Mouse (Mus musculus) forebrain, embryonic 13.5 days (tissue): Measurements from ENCODE around the gene A930018P22Rik. TPM values are rescaled to one million over a fixed set of nuclear protein-coding genes. Genes with fewer than 3 reads are reported as not detected.
"Not testable (repeated sequence)": the region's sequence is repeated elsewhere in the genome, so short reads cannot be mapped to it uniquely, and the experiment has no call there.

ENCODE experiments used
- ATAC-seq: fragments of 200-750 bp; cut with Nextera tagmentation; 2 replicates; pipeline ENCODE4 v1.8.0; 2017
- H3K27ac ChIP-seq: fragments of 300-500 bp; sonication (generic); 2 replicates; pipeline ENCODE4 v1.5.1; 2015; ENCODE audit warnings: inconsistent platforms, mild to moderate bottlenecking, moderate library complexity
- H3K27me3 ChIP-seq: fragments of 300-500 bp; sonication (generic); 2 replicates; pipeline ENCODE4 v1.6.1; 2015; ENCODE audit warnings: mild to moderate bottlenecking, inconsistent platforms
- H3K36me3 ChIP-seq: fragments of 300-500 bp; sonication (generic); 2 replicates; pipeline ENCODE4 v1.6.1; 2015; ENCODE audit warnings: mild to moderate bottlenecking, inconsistent platforms; ENCODE audit not compliant: poor library complexity, severe bottlenecking
- H3K4me1 ChIP-seq: fragments of 300-500 bp; sonication (generic); 2 replicates; pipeline ENCODE4 v1.6.1; 2015; ENCODE audit warnings: inconsistent platforms
- H3K4me2 ChIP-seq: fragments of 300-500 bp; sonication (generic); 2 replicates; pipeline ENCODE4 v1.6.1; 2015; ENCODE audit warnings: inconsistent platforms, mild to moderate bottlenecking, moderate library complexity
- H3K4me3 ChIP-seq: fragments of 300-500 bp; sonication (generic); 2 replicates; pipeline ENCODE4 v1.5.1; 2015; ENCODE audit warnings: mild to moderate bottlenecking, inconsistent platforms
- H3K9ac ChIP-seq: fragments of 300-500 bp; sonication (generic); 2 replicates; pipeline ENCODE4 v1.6.1; 2015; ENCODE audit warnings: mild to moderate bottlenecking, inconsistent platforms
- H3K9me3 ChIP-seq: fragments of 300-500 bp; sonication (generic); replicated peaks from 2 replicates; pipeline ENCODE4 v1.6.1; 2016; ENCODE audit warnings: inconsistent platforms
- WGBS: fragments of 180-500 bp; shearing (Covaris S2); methylation state at CpG from one replicate; pipeline ENCODE4 v1.1.7; 2015; 5-methylcytosine and 5-hydroxymethylcytosine counted together
- polyA plus RNA-seq: library from polyadenylated mRNA; unstranded; fragments of >200 nt; fragmentation: Nextera tagmentation; extraction: Ambion mirVana; gene quantifications from 2 replicates; pipeline ENCODE4 v1.2.1, GENCODE M21; 2015

Gene A930018P22Rik
- polyA plus RNA-seq, 1 experiment from 2014 or later: not detected

GRCm38 (mm10) chr2:104098529-104099230, 23.9 kb upstream of the A930018P22Rik start:
- no peak overlapping the region for H3K9ac ChIP-seq
- no peak overlapping the region for H3K4me3 ChIP-seq
- no peak overlapping the region for H3K4me2 ChIP-seq
- 44% methylated on average over 3 of the region's 3 CpGs for WGBS
- ATAC-seq: no peak
- peaks cover 8% of the 10 kb centered on the region for H3K4me1 ChIP-seq
- H3K9me3 ChIP-seq: no peaks in the 10 kb centered on the region
- no peaks in the 10 kb centered on the region for H3K36me3 ChIP-seq
- H3K27me3 ChIP-seq: no peaks in the 10 kb centered on the region
- H3K27ac ChIP-seq: no peak overlapping the region

DNA sequence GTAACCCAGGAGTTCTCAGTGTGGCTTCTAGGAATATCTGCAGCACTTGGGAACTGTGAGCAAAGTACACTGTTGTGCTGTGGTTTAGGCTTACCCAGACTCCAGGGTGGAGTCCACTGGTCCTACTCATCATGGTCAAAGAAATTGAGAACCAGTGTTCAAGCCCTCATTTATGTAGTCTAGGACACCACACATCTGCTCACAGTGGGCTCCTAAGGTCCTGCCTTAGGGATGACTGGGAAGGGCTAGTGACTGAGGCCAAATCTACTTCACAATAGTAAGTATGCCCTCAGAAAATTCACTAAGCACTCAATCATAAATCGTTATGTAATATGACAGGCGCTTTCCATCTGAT, 23.4 kb upstream of the A930018P22Rik start:
- H3K36me3 ChIP-seq: no peaks in the 10 kb centered on the region
- no peaks in the 10 kb centered on the region for H3K27me3 ChIP-seq
- H3K9me3 ChIP-seq: no peaks in the 10 kb centered on the region
- H3K4me1 ChIP-seq: peaks cover 8% of the 10 kb centered on the region
- WGBS: 94% methylated on average over 2 of the region's 2 CpGs
- H3K4me2 ChIP-seq: no peak overlapping the region
- no peak overlapping the region for H3K27ac ChIP-seq
- ATAC-seq: no peak
- no peak overlapping the region for H3K4me3 ChIP-seq
- H3K9ac ChIP-seq: no peak overlapping the region

GRCm38 (mm10) chr2:104099946-104100345, 22.6 kb upstream of the A930018P22Rik start:
- no peak overlapping the region for H3K9ac ChIP-seq
- peaks cover 8% of the 10 kb centered on the region for H3K4me1 ChIP-seq
- no peaks in the 10 kb centered on the region for H3K36me3 ChIP-seq
- no peak overlapping the region for H3K4me2 ChIP-seq
- H3K27me3 ChIP-seq: no peaks in the 10 kb centered on the region
- H3K27ac ChIP-seq: no peak overlapping the region
- H3K4me3 ChIP-seq: no peak overlapping the region
- no peaks in the 10 kb centered on the region for H3K9me3 ChIP-seq
- WGBS: 41% methylated on average over 1 of the region's 1 CpGs
- no peak for ATAC-seq

DNA sequence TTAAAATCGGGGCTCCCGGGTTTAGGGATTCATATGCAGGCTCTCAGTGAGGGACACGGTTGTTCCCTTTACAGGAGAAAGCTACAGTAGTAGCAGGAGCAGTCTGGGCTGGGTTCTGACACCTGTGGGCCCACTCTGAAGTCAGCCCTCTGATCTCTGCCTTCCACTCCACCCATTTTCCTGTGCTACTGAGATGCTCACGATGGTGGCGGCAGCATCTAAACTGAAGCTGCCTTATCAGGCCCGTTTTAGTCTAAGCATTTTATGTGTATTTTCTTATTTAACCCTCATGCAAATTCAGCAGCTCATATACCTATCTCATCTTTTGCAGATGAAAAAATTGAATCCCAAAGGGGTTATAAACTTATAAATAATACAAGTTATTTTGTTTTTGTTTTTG, 17.8 kb upstream of the A930018P22Rik start:
- Histone ChIP-seq H3K4me2 (no peak overlapping the region), H3K27me3 (no peaks in the 10 kb centered on the region), H3K4me1 (no peaks in the 10 kb centered on the region), H3K9ac (no peak overlapping the region), H3K36me3 (no peaks in the 10 kb centered on the region), H3K9me3 (no peaks in the 10 kb centered on the region), H3K4me3 (no peak overlapping the region), H3K27ac (no peak overlapping the region)
- ATAC-seq: no peak
- 93% methylated on average over 6 of the region's 6 CpGs for WGBS

DNA sequence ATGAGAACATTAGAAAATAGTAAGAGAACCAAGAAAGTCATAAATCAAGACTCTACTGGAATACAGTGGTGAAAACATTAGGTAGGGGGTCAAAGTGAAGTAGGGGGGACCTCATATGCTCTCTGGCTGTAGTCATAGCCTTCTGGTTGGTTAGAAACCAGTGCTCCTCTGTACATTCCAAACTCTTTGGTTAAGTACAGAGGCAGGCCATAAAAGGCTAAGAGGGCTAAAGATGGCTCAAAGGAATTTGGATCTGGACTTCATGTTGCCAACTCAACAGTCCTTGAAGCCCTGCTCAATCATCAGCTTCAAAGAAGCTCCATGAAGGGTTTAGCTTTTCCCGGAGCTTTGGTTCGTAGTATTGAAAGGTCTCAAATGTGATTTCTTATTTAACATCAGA, 13.5 kb upstream of the A930018P22Rik start:
- H3K27ac ChIP-seq, H3K36me3 ChIP-seq, ATAC-seq, H3K4me3 ChIP-seq, H3K9ac ChIP-seq, H3K4me1 ChIP-seq, H3K27me3 ChIP-seq, H3K4me2 ChIP-seq, H3K9me3 ChIP-seq: not testable (repeated sequence)
- WGBS: 88% methylated on average over 2 of the region's 2 CpGs

- Histone ChIP-seq H3K4me1 (no peaks in the 10 kb centered on the region), H3K27me3 (no peaks in the 10 kb centered on the region), H3K9ac (no peak overlapping the region), H3K4me3 (no peak overlapping the region), H3K27ac (no peak overlapping the region), H3K36me3 (no peaks in the 10 kb centered on the region), H3K9me3 (no peaks in the 10 kb centered on the region), H3K4me2 (no peak overlapping the region)
- WGBS: 76% methylated on average over 2 of the region's 2 CpGs
- no peak for ATAC-seq
Observed at GRCm38 (mm10) chr2:104109528-104109927, 13.0 kb upstream of the A930018P22Rik start.

GRCm38 (mm10) chr2:104110031-104110430, 12.5 kb upstream of the A930018P22Rik start:
- Histone ChIP-seq H3K4me1 (no peaks in the 10 kb centered on the region), H3K9ac (no peak overlapping the region), H3K27me3 (no peaks in the 10 kb centered on the region), H3K36me3 (no peaks in the 10 kb centered on the region), H3K4me2 (no peak overlapping the region), H3K4me3 (no peak overlapping the region), H3K27ac (no peak overlapping the region), H3K9me3 (no peaks in the 10 kb centered on the region)
- ATAC-seq: no peak
- 83% methylated on average over 4 of the region's 4 CpGs for WGBS

DNA sequence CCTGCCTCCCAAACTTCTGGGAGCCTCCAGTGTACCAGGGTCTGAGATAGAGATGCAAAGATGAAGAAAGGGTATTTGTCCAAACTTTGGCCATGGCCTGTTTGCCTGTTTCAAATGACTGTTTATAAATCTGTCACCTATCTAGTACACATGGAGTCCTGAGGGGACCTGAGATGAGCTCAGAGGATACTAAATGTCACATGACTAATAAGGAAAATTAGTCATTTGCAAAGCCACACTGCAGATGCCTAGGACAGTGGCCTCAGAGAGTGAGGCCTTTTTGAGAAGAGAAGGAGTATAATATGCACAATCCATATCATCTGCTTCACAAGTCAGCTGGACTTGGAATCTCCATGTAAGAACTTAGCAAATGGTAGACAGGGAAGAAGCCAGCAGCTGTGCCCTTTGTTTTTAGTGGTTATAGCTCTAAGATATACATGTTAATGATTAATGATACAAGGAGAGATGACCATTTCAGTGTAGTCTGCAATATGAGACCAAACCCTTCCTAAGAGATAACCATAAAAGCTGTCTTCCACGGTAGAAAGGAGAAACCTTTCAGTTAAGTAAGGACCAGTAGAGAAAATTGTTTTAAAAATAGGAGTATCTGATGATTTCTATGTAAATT, 11.3 kb upstream of the A930018P22Rik start:
- H3K27ac ChIP-seq, H3K27me3 ChIP-seq, H3K36me3 ChIP-seq, H3K4me2 ChIP-seq, H3K4me1 ChIP-seq, H3K9me3 ChIP-seq, H3K4me3 ChIP-seq, ATAC-seq, H3K9ac ChIP-seq: not testable (repeated sequence)
- WGBS: no CpG with 5 or more reads among the region's 1 CpGs

DNA sequence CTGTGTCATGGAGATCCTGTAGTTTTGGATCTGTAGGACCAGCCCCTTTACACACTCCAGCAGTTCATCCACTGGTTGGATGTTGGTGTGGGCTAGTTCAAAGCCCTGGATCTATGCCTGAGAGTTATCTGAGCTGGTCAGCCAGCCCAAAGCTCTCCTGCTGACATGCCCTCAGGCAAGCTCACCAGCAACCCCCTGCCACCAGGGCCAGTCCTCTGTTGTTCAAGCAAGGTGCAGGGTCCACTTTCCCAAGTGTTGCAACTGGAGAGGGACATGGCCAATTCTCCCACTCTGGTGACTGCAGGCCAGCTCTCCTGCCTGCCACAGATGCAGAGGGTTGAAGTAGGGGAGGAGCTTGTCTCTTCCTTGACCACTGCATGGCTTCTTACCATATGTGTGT, 9.0 kb upstream of the A930018P22Rik start:
- H3K9me3 ChIP-seq, H3K4me2 ChIP-seq, H3K27ac ChIP-seq, H3K36me3 ChIP-seq, H3K9ac ChIP-seq, ATAC-seq, H3K4me3 ChIP-seq, H3K4me1 ChIP-seq, H3K27me3 ChIP-seq: not testable (repeated sequence)

DNA sequence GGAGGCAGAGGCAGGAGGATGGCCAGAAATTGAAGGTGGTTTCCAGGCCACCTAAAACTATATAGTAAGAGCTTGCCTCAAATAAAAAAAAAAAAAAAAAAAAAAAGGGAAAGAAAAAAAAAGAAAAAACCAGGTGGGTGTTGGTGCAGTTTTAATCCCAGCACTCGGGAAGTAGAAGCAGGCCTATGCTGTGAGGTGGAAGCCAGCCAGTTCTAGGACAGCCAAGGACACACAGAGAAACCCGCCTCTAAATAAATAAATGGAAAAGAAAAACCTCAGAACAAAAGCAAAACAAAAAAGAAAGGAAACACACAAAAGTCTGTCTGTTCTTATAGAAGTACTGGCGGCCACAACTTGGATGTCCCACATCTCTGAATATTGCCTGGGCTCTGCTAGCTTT, 7.7 kb upstream of the A930018P22Rik start:
- Histone ChIP-seq H3K9ac (no peak overlapping the region), H3K4me2 (no peak overlapping the region), H3K4me1 (no peaks in the 10 kb centered on the region), H3K27me3 (no peaks in the 10 kb centered on the region), H3K27ac (no peak overlapping the region), H3K9me3 (no peaks in the 10 kb centered on the region), H3K36me3 (no peaks in the 10 kb centered on the region), H3K4me3 (no peak overlapping the region)
- 64% methylated on average over 3 of the region's 3 CpGs for WGBS
- ATAC-seq: no peak

- ATAC-seq, H3K36me3 ChIP-seq, H3K9ac ChIP-seq, H3K27me3 ChIP-seq, H3K4me2 ChIP-seq, H3K4me3 ChIP-seq, H3K9me3 ChIP-seq, H3K4me1 ChIP-seq, H3K27ac ChIP-seq: not testable (repeated sequence)
Observed at GRCm38 (mm10) chr2:104117173-104117572, 5.4 kb upstream of the A930018P22Rik start.

DNA sequence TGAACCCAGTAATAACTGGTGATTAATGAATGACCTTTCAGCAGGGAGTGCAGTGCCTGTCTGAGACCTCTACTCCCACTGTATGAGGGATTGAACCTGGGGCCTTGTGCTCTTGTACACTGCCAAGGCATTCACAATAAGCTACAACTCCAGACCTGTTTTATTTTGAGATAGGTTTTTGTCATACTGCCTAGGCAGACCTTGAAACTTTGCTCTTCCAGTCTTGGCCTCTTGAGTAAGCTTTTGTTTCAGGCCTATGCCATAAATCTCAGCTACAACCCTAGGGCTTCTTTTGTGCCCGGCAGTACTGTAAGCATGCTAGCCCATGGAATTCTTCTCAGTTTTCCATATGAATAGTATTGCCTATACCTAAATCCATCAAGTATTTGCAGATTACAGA, 3.5 kb upstream of the A930018P22Rik start:
- H3K4me3 ChIP-seq: no peak overlapping the region
- no peak overlapping the region for H3K4me2 ChIP-seq
- 73% methylated on average over 1 of the region's 1 CpGs for WGBS
- peaks cover 6% of the 10 kb centered on the region; the same call in 1 of the 2 replicates for H3K4me1 ChIP-seq
- no peak overlapping the region for H3K27ac ChIP-seq
- no peaks in the 10 kb centered on the region for H3K36me3 ChIP-seq
- peaks cover 12% of the 10 kb centered on the region for H3K27me3 ChIP-seq
- no peaks in the 10 kb centered on the region for H3K9me3 ChIP-seq
- ATAC-seq: no peak
- no peak overlapping the region for H3K9ac ChIP-seq

GRCm38 (mm10) chr2:104120312-104120711, 2.3 kb upstream of the A930018P22Rik start:
- peaks cover 17% of the 10 kb centered on the region for H3K27me3 ChIP-seq
- H3K4me2 ChIP-seq: no peak overlapping the region
- H3K27ac ChIP-seq: no peak overlapping the region
- no peaks in the 10 kb centered on the region for H3K36me3 ChIP-seq
- H3K9me3 ChIP-seq: no peaks in the 10 kb centered on the region
- no peak overlapping the region for H3K9ac ChIP-seq
- peaks cover 6% of the 10 kb centered on the region; the same call in 1 of the 2 replicates for H3K4me1 ChIP-seq
- WGBS: 61% methylated on average over 6 of the region's 6 CpGs
- no peak overlapping the region for H3K4me3 ChIP-seq
- no peak for ATAC-seq
